Mouse (Mus musculus): Measurements from ENCODE around the gene Hoxd11.

DNA sequence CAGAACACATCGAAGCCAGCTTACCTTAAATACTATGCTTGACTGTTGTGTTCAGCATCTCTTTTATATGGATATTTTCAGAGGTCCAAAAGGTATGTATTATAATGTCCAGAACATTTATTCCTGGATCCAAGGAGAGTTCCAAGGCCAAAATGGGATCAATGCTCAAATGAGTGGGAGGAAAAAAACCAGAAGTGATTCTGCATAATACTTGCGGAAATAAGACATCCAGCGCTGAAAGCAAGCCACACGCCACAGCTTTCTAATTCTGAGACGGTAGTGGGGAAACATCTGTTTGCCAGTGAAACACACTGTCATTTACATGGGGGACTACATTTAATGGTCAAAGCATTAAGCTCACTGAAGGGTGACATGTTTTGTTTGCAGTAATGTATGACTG is 36.9 kb upstream of the Hoxd11 start:
- no peak for TF ChIP-seq POLR2A (IDR thresholded peaks at IDR 0.05; ENCODE audit: low read depth, low read length)
- no peak for TF ChIP-seq CTCF (conservative IDR thresholded peaks at IDR 0.05; ENCODE audit: insufficient read depth, insufficient read length, low read depth, low read length)
